Mouse (Mus musculus): ENCODE measurements around the gene Rangrf.

DNA sequence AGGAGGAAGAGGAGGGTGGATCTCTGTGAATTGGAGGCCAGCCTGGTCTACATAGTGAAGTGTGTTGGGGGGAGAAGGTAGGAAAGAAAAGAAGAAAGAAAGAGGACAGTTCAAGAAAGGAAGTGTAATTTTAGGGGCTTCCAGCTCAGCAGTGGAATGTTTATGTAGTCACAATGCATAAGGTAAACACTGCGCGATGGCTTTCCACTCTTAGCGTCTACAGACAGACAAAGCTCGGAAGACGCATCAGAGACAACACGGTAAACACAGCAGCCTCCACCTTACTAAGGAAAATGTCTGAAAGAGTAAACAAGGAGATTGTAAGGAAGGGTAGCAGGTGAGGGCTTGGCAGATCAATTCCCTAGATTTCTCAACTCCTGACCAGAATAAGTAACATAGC lies 45.0 kb downstream of the Rangrf start:
- TF ChIP-seq POLR2A (IDR thresholded peaks at IDR 0.05; ENCODE audit: borderline replicate concordance, extremely low read depth, insufficient read depth, insufficient read length, poor library complexity, severe bottlenecking), result no peak
- no peak for TF ChIP-seq CTCF (IDR thresholded peaks at IDR 0.05; ENCODE audit: borderline replicate concordance, extremely low read depth, insufficient read depth, insufficient read length)
